Mouse (Mus musculus) thymus, postnatal 36 days (tissue): ENCODE data around the gene Gucd1.
"Not testable (repeated sequence)": the region's sequence is repeated elsewhere in the genome, so short reads cannot be mapped to it uniquely, and the experiment has no call there.

ENCODE experiments used
- DNase-seq, 2 experiments: peaks; one replicate each; pipeline ENCODE4 v3.0.0; 2022; ENCODE audit warnings: mixed read lengths in 2 of 2

Gucd1 gene

GRCm38 (mm10) chr10:75462728-75463127 is 55.0 kb downstream of the Gucd1 start:
- no peak for DNase-seq

- DNase-seq: no peak
These were observed 59.4 kb downstream of the Gucd1 start for GRCm38 (mm10) chr10:75458329-75458728.

- no peak for DNase-seq
These were observed 59.9 kb downstream of the Gucd1 start for GRCm38 (mm10) chr10:75457852-75458251.

- not testable (repeated sequence) for DNase-seq
These were observed 61.5 kb downstream of the Gucd1 start for GRCm38 (mm10) chr10:75456061-75456831.

GRCm38 (mm10) chr10:75451036-75451786 is 66.6 kb downstream of the Gucd1 start:
- DNase-seq: no peak

GRCm38 (mm10) chr10:75450331-75450730 is 67.4 kb downstream of the Gucd1 start:
- no peak for DNase-seq

- DNase-seq: no peak
These were observed 68.9 kb downstream of the Gucd1 start for GRCm38 (mm10) chr10:75448806-75449420.

- no peak for DNase-seq
These were observed 70.3 kb downstream of the Gucd1 start for GRCm38 (mm10) chr10:75447489-75447888.

GRCm38 (mm10) chr10:75446501-75447083 is 71.2 kb downstream of the Gucd1 start:
- DNase-seq: peak in 1 of 2 experiments; percentile 18

GRCm38 (mm10) chr10:75445030-75445429 is 72.7 kb downstream of the Gucd1 start:
- no peak for DNase-seq

- DNase-seq: no peak
These were observed 73.5 kb downstream of the Gucd1 start for GRCm38 (mm10) chr10:75444111-75444826.

GRCm38 (mm10) chr10:75443017-75443416 is 74.8 kb downstream of the Gucd1 start:
- no peak for DNase-seq

GRCm38 (mm10) chr10:75441800-75442199 is 76.0 kb downstream of the Gucd1 start:
- DNase-seq: no peak

GRCm38 (mm10) chr10:75440756-75441155 is 77.0 kb downstream of the Gucd1 start:
- no peak for DNase-seq

- DNase-seq: peak; percentile 21 to 33
These were observed 78.5 kb downstream of the Gucd1 start for GRCm38 (mm10) chr10:75439211-75439811.

- no peak for DNase-seq
These were observed 79.5 kb downstream of the Gucd1 start for GRCm38 (mm10) chr10:75438132-75438810.

GRCm38 (mm10) chr10:75437284-75437683 is 80.5 kb downstream of the Gucd1 start:
- DNase-seq: no peak

GRCm38 (mm10) chr10:75436604-75437217 is 81.1 kb downstream of the Gucd1 start:
- peak; percentile 52 to 69 for DNase-seq

- DNase-seq: no peak
These were observed 87.1 kb downstream of the Gucd1 start for GRCm38 (mm10) chr10:75430633-75431032.

- no peak for DNase-seq
These were observed 87.6 kb downstream of the Gucd1 start for GRCm38 (mm10) chr10:75430147-75430537.

- DNase-seq: no peak
These were observed 88.1 kb downstream of the Gucd1 start for GRCm38 (mm10) chr10:75429522-75430146.
